Mouse (Mus musculus): Measurements from ENCODE around the gene Col8a2. TPM values are rescaled to one million over a fixed set of nuclear protein-coding genes. Genes with fewer than 3 reads are reported as not detected.

The Col8a2 gene
- 0.21 and 0.51 TPM in 2 replicates for polyA plus RNA-seq (2012; rRNA removed)

DNA sequence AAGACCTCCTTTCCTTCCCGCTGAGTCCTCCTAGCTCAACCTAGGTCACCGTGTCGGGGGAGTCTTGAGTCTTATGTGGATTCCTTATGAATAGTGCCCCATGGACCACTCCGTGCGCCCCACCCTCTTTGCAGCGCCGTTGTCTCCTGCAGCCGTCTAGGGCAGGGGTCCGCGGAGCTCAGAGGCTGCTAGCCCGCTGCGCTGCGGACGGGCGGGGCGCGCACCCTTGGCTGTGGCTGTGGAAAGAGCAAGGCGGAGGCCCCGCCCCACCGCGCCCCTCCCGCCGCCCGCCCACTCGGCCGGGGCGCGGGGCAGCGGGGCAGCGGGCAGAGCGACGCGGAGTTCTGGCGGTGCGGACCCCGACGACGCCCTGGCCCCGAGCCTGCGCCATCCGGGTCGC lies at the start of gene Col8a2:
Col8a2 (plus strand) TSS at position 302 of the 400 bp plus-strand sequence.

DNA sequence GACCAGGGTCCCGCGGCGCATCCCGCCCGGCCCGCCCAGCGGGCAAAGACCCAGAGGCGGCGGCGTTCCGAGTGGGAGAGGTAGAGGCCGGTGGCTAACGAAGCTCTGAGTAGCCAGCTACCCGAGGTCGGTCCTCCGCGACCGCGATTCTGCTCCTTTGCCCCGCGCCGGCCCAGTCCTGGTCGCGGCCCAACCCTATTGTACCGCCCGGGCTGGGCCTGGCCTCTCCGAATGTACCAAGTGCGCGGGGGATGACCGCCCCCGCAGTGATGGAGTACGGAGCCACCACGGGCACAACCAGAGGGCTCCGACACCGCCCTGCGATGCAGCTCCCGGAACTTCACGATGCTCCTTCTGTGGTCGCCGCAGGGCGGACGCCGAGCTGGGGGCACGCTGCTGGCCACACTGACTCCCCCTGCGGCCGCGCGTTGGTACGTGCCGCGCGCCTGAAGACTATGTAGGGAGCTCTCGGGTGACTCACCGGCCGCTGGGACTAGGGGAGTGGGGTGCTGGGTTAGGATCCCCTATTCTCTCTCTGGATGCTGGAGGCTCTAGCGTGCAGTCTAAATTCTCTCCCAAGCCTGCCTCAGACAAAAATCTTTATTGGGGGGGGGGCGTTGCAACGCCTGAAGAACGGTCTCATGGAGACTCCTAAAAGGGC lies 30.3 kb upstream of the Col8a2 start, which contains the start of gene Map7d1:
Map7d1 (minus strand) TSS at position 213 of the 661 bp plus-strand sequence.

DNA sequence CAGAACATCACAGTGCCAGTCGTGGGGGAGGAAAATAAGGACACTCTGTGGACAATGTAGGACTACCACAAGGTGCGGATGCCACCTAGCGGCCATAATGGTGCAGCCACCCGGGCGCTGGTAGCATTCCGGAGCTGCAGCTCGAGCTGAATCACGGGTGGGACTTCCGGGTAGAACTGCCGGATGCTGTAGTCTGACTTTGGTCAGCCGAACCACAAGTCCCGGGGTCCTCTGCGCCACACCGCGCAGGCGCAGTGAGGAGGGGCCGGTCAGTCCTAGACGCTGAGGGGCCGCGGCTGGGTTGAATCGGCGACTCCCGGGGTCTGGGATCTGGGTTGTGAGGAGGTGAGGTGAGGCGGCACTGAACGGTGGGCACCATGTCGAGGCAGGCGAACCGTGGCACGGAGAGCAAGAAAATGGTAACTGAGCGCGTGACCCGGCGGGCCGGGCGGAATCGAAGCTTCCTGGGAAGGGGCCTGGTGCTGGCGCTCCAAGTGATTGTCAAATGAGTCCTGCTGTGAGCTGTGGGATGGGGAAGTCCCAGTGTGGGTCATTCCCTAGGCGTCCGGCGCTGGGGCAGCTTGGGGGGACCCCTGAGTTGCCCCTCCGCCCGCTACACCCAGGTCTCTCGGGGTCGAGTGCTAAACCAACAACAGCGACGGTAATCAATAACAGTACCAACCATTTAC lies 24.3 kb upstream of the Col8a2 start, which contains the start of gene Trappc3:
Trappc3 (plus strand) TSS at position 207 of the 689 bp plus-strand sequence.

DNA sequence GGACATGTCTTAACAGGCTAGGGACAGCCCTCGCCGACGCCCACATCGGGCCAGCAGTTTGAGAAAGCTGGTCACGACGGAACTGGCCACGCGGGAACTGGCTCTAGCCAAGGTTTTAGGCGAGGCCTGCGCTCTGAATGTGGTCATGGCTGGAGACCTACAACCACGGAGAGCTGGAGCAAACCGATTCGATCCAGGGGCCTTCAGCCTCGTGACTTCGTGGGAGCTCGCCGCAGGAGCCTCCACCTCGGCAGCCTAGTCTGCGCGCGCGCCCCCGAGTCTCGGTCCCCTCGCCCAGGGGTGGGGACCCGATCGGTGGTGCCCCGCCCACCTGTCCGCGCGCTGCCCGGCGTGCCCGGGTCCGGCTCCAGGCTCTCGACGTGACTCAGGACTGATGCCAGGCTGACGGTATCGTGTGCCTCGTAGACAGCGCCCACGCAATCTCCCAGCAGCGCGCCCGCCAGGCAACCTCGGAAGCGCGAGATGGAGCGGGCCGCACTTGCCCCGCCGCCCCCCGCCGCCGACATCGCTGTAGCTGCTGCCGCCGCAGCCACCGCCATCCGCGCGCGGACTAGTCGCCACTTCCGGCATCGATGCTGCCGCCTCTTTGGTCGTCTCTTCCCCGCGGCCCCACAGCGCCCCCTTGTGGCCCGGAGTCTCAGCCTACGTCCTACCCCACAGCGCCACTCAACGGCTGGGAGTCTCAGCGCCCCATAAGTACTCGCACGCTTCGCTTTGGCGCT lies 34.7 kb downstream of the Col8a2 start, which contains the start of gene Adprhl2:
Adprhl2 (minus strand) TSS at position 593 of the 743 bp plus-strand sequence.

DNA sequence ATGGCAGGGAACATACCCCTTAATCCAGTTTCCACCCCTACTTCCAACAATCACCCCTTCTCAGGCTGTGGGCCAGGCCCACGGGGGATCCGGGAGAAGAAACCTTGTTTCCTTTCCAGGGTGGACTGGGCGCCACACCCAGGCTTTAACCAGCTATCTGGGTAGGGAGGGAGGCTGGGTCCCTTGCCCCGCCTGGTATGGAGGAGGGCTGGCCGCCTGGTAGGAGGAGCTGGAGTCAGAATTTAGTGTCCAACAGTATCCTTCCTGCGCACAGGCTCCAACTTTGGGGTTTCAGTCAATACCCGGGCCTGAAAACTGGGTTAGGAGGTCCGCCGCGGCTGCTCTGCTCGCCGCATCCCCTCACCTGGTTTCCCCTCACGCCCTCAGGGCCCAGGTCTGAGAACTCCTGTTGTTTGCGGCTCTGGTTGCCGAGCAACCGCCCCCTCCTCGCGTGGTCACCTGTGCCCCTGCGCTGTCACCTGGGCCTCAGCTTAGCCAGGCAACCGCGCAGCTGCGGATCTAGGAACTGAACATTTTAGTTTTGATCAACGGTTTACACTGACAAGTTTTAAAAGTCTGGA lies 38.8 kb downstream of the Col8a2 start, which contains the start of gene Tekt2:
Tekt2 (minus strand) TSS at position 408 of the 581 bp plus-strand sequence.

Other genes starting within 250 kb of the Col8a2 start
- gene Mrps15, start 239.9 kb upstream of the Col8a2 start, polyA plus RNA-seq (2012; rRNA removed), result 46.5 and 47.6 TPM in 2 replicates
- gene Oscp1, start 228.2 kb upstream of the Col8a2 start, polyA plus RNA-seq (2012; rRNA removed), result 0.35 and 0.38 TPM in 2 replicates
- 16.8 and 19.3 TPM in 2 replicates for gene Lsm10, start 190.2 kb upstream of the Col8a2 start, polyA plus RNA-seq (2012; rRNA removed)
- gene Stk40, start 182.8 kb upstream of the Col8a2 start, polyA plus RNA-seq (2012; rRNA removed), result 4.9 and 5.1 TPM in 2 replicates
- 10.4 and 11.8 TPM in 2 replicates for gene Eva1b, start 139.0 kb upstream of the Col8a2 start, polyA plus RNA-seq (2012; rRNA removed)
- gene Sh3d21, start 123.3 kb upstream of the Col8a2 start, polyA plus RNA-seq (2012; rRNA removed), result 0.58 TPM in 2 replicates
- gene Thrap3, start 84.0 kb upstream of the Col8a2 start, polyA plus RNA-seq (2012; rRNA removed), result 67.4 and 69.5 TPM in 2 replicates
- gene Map7d1, start 30.4 kb upstream of the Col8a2 start, polyA plus RNA-seq (2012; rRNA removed), result 10.1 and 11.0 TPM in 2 replicates
- 23.1 and 26.0 TPM in 2 replicates for gene Trappc3, start 24.5 kb upstream of the Col8a2 start, polyA plus RNA-seq (2012; rRNA removed)
- 14.3 and 15.6 TPM in 2 replicates for gene Adprhl2, start 34.9 kb downstream of the Col8a2 start, polyA plus RNA-seq (2012; rRNA removed)
- 0.70 and 0.89 TPM in 2 replicates for gene Tekt2, start 38.9 kb downstream of the Col8a2 start, polyA plus RNA-seq (2012; rRNA removed)
- gene Ago3, start 142.8 kb downstream of the Col8a2 start, polyA plus RNA-seq (2012; rRNA removed), result 1.3 TPM in 2 replicates
- 3.2 and 4.3 TPM in 2 replicates for gene Ago1, start 181.8 kb downstream of the Col8a2 start, polyA plus RNA-seq (2012; rRNA removed)
- gene Ago4, start 246.7 kb downstream of the Col8a2 start, polyA plus RNA-seq (2012; rRNA removed), result 0.14 and 0.20 TPM in 2 replicates

Measured in liver, embryonic 14 days (tissue).